7 mouse cellular contexts compared by ENCODE assay signal in genomic region chr2:130577632-130578031, GRCm38 (mm10). TPM values are rescaled to one million over a fixed set of nuclear protein-coding genes. Genes with fewer than 3 reads are reported as not detected.
DNase-seq lines count a peak whose midpoint lies in the region; ATAC-seq lines count a peak whose summit lies in the region.

No protein-coding gene starts in this region.

- peak; percentile 32 to 51 for DNase-seq in CD8-positive naive resting alpha-beta T cell, adult 2 months (ENCODE audit: low read depth in 2 of 2, low spot score in 2 of 2)
- peak; percentile 57 for DNase-seq in adipocyte (ENCODE audit: low spot score)
- DNase-seq in heart, adult 8-10 months (ENCODE audit: low spot score): peak; percentile 26
- DNase-seq in lung, postnatal 25 days (ENCODE audit: low spot score): peak; percentile 58
- peak; percentile 61 to 63 for DNase-seq in spleen, postnatal 36 days (ENCODE audit: low spot score in 2 of 2)
- DNase-seq in layer of hippocampus, adult 9-11 months: no peak

- H3K4me2 ChIP-seq in kidney, embryonic 16.5 days (replicated peaks; ENCODE audit: low read depth, low read length): peak overlapping the region; percentile 24; the same call in 1 of the 2 replicates

- no peaks in the 10 kb centered on the region for H3K36me3 ChIP-seq in kidney, embryonic 16.5 days (ENCODE audit: insufficient read depth, low read length)

- no peak overlapping the region for H3K4me3 ChIP-seq in kidney, embryonic 16.5 days (ENCODE audit: low read length)

- WGBS in kidney, embryonic 16.5 days: 4% methylated on average over 12 of the region's 12 CpGs

- peaks cover 19% of the 10 kb centered on the region for H3K4me1 ChIP-seq in kidney, embryonic 16.5 days (ENCODE audit: insufficient read depth, low read length)

- ATAC-seq in kidney, embryonic 16.5 days (ENCODE audit: low FRiP score, low TSS enrichment): peak; percentile 46; the same call in 1 of the 2 replicates

- no peak overlapping the region for H3K27ac ChIP-seq in kidney, embryonic 16.5 days (ENCODE audit: low read length)

- peaks cover 75% of the 10 kb centered on the region for H3K27me3 ChIP-seq in kidney, embryonic 16.5 days (ENCODE audit: insufficient read depth, low read length)

- no peak overlapping the region for H3K9ac ChIP-seq in kidney, embryonic 16.5 days (replicated peaks; ENCODE audit: low read length)

- H3K9me3 ChIP-seq in kidney, embryonic 16.5 days (ENCODE audit: low read length): no peaks in the 10 kb centered on the region

RNA-seq across cellular contexts. Expression of gene Oxt, which starts 1.7 kb away (rescaled TPM):
- not detected for total RNA-seq in heart, adult 8-10 months (2022)
- polyA plus RNA-seq in kidney, embryonic 16.5 days (2015; fragmentation: Nextera tagmentation; extraction: Ambion mirVana): 0.32 TPM in 1 of 2 replicates, not detected in the other

RNA-seq across cellular contexts. Expression of gene Avp, which starts 4.7 kb away (rescaled TPM):
- total RNA-seq in heart, adult 8-10 months (2022): 10 to 100 TPM in 3 of 4 experiments, 1 to 10 TPM in 1; 9.3 to 20.9 (median 16.9) TPM
- not detected in 2 replicates for polyA plus RNA-seq in kidney, embryonic 16.5 days (2015; fragmentation: Nextera tagmentation; extraction: Ambion mirVana)

RNA-seq across cellular contexts. Expression of gene Mrps26, which starts 14.1 kb away (rescaled TPM):
- 10 to 100 TPM; 67.0 to 84.9 (median 72.2) TPM for total RNA-seq in heart, adult 8-10 months (2022)
- 98.5 and 104 TPM in 2 replicates for polyA plus RNA-seq in kidney, embryonic 16.5 days (2015; fragmentation: Nextera tagmentation; extraction: Ambion mirVana)

RNA-seq across cellular contexts. Expression of gene Fastkd5, which starts 52.2 kb away (rescaled TPM):
- 1 to 10 TPM; 6.0 to 8.6 (median 8.1) TPM for total RNA-seq in heart, adult 8-10 months (2022)
- polyA plus RNA-seq in kidney, embryonic 16.5 days (2015; fragmentation: Nextera tagmentation; extraction: Ambion mirVana): 16.4 and 19.8 TPM in 2 replicates

RNA-seq across cellular contexts. Expression of gene Ubox5, which starts 52.2 kb away (rescaled TPM):
- total RNA-seq in heart, adult 8-10 months (2022): 1 to 10 TPM; 5.0 to 5.7 (median 5.2) TPM
- polyA plus RNA-seq in kidney, embryonic 16.5 days (2015; fragmentation: Nextera tagmentation; extraction: Ambion mirVana): 14.3 and 16.0 TPM in 2 replicates
